Mouse (Mus musculus): ENCODE measurements around the gene Capn11. TPM values are rescaled to one million over a fixed set of nuclear protein-coding genes. Genes with fewer than 3 reads are reported as not detected.

Gene Capn11
- polyA plus RNA-seq, 1 experiment from 2014 or later: 0.26 TPM

DNA sequence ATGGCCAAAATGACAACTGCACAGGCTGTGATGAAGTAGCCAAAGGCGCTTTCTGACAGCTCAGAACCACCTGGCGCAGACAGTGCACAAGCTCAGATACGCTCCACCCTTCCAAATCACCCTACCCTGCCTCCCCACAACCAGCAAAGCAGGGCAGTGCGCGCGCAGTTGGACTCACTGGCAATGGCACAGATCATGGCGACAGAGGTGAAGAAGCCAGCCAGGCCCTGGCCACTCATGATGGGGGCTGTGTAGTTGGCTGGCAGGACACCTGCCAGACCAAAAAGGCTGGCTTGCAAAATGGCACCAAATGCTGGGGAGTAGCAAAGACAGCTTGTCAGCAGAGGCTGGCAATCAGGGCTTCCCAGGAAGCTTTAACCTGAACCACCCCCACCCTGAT is 69.9 kb downstream of the Capn11 start:
- peaks cover 33% of the 10 kb centered on the region for H3K36me3 ChIP-seq
- no peak overlapping the region for H3K4me2 ChIP-seq
- peaks cover 56% of the 10 kb centered on the region for H3K4me1 ChIP-seq (replicated peaks)
- WGBS: 97% methylated on average over 7 of the region's 7 CpGs
- ATAC-seq (replicated peaks; ENCODE audit: insufficient number of reproducible peaks, insufficient read depth, low FRiP score, low read depth): no peak
- H3K9ac ChIP-seq: no peak overlapping the region
- no peaks in the 10 kb centered on the region; the same call in 1 of the 2 replicates for H3K27me3 ChIP-seq
- H3K27ac ChIP-seq: no peak overlapping the region
- H3K9me3 ChIP-seq (replicated peaks): 0 out of 2 replicates have a peak, but pooled peaks cover 6% of the 10 kb centered on the region
- no peak overlapping the region for H3K4me3 ChIP-seq

DNA sequence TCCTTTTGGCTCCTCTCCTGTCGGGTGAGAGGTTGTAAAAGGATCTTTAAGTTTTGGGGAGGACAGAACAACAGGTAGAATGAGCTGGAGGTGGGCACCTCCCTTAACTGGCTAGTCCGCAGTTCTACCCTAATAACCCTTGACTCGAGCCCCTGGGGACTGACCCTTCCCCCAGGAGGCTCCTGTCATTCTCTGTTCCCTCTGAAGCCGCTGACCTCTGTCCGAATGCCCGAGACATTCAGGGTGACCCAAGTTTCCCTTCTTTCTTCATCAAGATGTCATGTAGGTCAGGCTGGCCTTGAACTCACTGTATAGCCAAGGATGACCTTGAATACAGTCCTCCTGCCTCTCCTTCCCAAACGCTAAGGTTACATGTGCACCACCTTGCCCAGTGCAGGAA is 70.8 kb downstream of the Capn11 start:
- H3K4me1 ChIP-seq (replicated peaks): peaks cover 54% of the 10 kb centered on the region

DNA sequence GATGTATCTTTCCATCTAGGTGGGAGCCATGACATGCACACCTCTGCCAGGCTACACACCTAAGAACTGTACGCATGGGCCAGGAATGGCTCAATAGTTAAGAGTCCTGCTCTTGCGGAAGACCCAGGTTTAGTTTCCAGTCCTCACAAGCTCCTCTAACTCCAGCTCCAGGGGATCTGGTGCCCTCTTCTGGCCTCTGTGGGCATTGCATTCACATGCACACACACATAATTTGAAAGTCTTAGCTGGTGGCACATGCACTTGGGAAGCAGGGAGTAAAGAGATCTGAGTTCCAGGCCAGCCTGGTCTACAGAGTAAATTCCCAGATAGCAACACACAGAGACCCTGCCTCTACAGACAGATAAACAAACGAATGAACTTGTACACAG is 72.7 kb downstream of the Capn11 start:
- 98% methylated on average over 3 of the region's 3 CpGs for WGBS
- Histone ChIP-seq H3K36me3 (peaks cover 33% of the 10 kb centered on the region), H3K4me2 (no peak overlapping the region), H3K27ac (no peak overlapping the region), H3K9ac (no peak overlapping the region), H3K9me3 (replicated peaks) (0 out of 2 replicates have a peak, but pooled peaks cover 6% of the 10 kb centered on the region), H3K4me3 (no peak overlapping the region), H3K27me3 (no peaks in the 10 kb centered on the region), H3K4me1 (replicated peaks) (peaks cover 44% of the 10 kb centered on the region)
- ATAC-seq (replicated peaks; ENCODE audit: insufficient number of reproducible peaks, insufficient read depth, low FRiP score, low read depth): no peak

More for the DNA sequence above, 70.8 kb downstream of the Capn11 start:
- no peak overlapping the region for H3K9ac ChIP-seq
- no peak for ATAC-seq (replicated peaks; ENCODE audit: insufficient number of reproducible peaks, insufficient read depth, low FRiP score, low read depth)
- no peaks in the 10 kb centered on the region for H3K27me3 ChIP-seq
- H3K36me3 ChIP-seq: peaks cover 33% of the 10 kb centered on the region
- WGBS: 84% methylated on average over 7 of the region's 7 CpGs
- no peak overlapping the region for H3K4me2 ChIP-seq
- no peak overlapping the region for H3K27ac ChIP-seq
- 0 out of 2 replicates have a peak, but pooled peaks cover 6% of the 10 kb centered on the region for H3K9me3 ChIP-seq (replicated peaks)
- no peak overlapping the region for H3K4me3 ChIP-seq

DNA sequence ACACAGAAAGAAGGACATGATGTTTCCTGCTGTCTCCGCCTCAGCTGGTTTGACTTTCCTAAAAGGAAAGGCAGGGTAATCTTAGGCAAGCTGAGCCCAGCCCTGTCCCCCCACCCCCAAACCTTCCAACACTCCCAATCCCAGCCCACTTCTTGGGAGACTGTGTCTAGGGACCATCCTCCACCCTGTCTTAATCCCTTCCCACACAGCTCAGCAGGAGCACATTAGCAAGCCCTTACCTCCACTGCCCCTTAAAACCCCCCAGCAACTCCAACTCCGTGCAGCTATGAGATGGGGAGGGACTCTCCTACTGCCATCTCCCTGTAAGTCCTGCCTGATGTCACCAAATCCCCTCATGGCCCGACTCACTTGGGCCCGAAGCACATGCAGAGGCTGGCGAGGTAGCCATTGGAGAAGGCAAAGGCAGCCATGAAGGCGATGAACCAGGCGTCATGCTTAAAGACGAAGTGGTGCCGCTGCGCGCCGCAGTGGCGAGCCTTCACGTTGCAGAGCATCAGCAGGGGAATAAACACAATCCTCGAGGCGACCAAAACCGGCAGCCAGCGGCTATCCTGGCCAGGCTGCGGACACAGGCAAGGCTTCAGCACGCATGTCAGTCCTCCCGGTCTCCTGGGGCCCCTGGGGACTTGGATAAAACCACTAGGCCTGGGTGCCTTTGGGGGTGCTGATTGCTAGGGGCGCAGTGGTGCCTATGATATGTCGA is 73.2 kb downstream of the Capn11 start:
- H3K9me3 ChIP-seq (replicated peaks): 0 out of 2 replicates have a peak, but pooled peaks cover 6% of the 10 kb centered on the region
- H3K36me3 ChIP-seq: peaks cover 33% of the 10 kb centered on the region
- H3K4me3 ChIP-seq: no peak overlapping the region
- no peak overlapping the region; the same call in 1 of the 2 replicates for H3K4me2 ChIP-seq
- ATAC-seq (replicated peaks; ENCODE audit: insufficient number of reproducible peaks, insufficient read depth, low FRiP score, low read depth): no peak
- H3K27ac ChIP-seq: peak overlapping the region; percentile 91
- 65% methylated on average over 23 of the region's 23 CpGs for WGBS
- H3K4me1 ChIP-seq (replicated peaks): peaks cover 42% of the 10 kb centered on the region
- H3K27me3 ChIP-seq: no peaks in the 10 kb centered on the region
- H3K9ac ChIP-seq: 0 out of 2 replicates have a peak overlapping the region, but pooled peaks have one; percentile 3

DNA sequence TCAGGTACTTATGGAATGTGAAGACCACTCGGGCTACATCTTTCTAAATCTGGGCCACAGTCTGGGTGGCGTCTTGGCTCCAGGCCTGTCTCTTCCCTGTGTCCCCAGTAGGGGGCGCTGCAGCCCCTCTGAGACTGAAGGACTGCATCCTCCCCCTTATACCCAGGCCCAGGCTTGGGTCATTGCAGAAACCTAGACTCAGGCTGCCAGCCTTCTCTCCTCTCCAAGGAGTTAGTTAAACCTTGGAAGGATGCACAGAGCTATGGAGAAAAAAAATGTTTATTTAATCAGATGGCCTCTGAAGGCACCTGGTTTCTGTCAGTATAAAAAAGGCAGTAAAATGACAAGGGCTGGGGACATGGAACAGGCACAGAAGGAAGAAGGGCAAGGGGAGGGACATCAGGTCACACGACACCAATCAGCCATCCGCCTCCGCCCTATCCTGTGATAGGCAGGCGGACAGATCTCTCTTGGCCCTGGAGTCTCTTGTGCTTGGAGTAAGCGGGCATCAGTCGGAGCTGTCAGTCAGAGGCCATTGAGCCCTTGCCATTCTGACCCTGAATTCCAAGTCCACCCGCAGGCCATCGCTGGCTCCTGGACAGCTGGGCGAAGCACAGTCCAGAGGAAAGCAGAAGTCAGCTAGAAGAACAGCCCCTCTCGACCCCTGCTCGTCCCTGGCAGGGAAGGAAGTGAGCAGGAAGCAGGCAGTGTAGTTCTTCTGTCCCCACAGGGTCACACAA is 74.0 kb downstream of the Capn11 start:
- peak; percentile 85 for ATAC-seq (replicated peaks; ENCODE audit: insufficient number of reproducible peaks, insufficient read depth, low FRiP score, low read depth)
- H3K9ac ChIP-seq: 0 out of 2 replicates have a peak overlapping the region, but pooled peaks have one; percentile 3
- peak overlapping the region; percentile 91 for H3K27ac ChIP-seq
- H3K4me2 ChIP-seq: peak overlapping the region; percentile 37
- H3K9me3 ChIP-seq (replicated peaks): 0 out of 2 replicates have a peak, but pooled peaks cover 6% of the 10 kb centered on the region
- no peaks in the 10 kb centered on the region for H3K27me3 ChIP-seq
- H3K36me3 ChIP-seq: peaks cover 33% of the 10 kb centered on the region
- H3K4me3 ChIP-seq: no peak overlapping the region
- 18% methylated on average over 14 of the region's 14 CpGs for WGBS
- peaks cover 46% of the 10 kb centered on the region for H3K4me1 ChIP-seq (replicated peaks)

DNA sequence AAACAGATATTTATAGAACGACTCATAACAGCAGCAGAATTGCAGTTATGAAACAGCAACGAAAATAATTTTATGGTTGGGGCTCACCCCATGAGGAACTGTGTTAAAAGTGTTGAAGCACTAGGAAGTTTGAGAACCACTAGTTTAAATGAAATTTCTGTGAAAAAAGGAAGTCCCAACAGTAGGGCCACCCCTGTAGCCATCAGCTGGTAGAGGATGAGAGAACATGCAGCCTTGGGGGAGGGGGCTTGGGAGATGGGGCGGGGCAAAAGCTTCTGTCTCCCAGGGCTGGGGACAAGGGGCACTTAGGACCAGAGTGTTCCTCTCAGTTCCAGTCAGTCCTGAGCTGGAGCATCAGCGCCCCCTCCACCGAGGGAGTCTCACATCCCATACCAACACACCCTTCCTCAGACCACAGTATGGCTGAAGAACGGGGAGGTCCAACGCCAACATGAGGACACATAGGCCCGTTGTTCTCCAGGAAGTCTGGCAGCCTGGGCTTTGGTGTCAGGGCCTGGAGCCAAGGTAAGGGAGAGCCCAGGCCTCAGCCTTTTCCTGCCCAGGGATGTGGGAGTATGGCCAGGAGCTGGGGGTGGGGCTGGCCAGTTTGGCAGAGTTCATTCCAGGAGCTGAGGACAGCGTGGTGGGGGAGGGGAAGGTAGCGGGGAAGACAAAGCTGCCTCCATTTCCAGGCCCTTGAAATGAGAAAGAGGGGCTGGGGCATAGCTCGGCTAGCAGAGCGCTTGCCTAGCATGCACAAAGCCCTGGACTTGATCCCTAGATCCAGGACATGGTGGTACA is 74.8 kb downstream of the Capn11 start:
- H3K36me3 ChIP-seq: peaks cover 25% of the 10 kb centered on the region
- H3K27ac ChIP-seq: peak overlapping the region; percentile 91
- ATAC-seq (replicated peaks; ENCODE audit: insufficient number of reproducible peaks, insufficient read depth, low FRiP score, low read depth): peak; percentile 65
- H3K4me3 ChIP-seq: no peak overlapping the region
- WGBS: 29% methylated on average over 12 of the region's 12 CpGs
- peaks cover 46% of the 10 kb centered on the region for H3K4me1 ChIP-seq (replicated peaks)
- peak overlapping the region; percentile 37 for H3K4me2 ChIP-seq
- H3K27me3 ChIP-seq: no peaks in the 10 kb centered on the region
- H3K9me3 ChIP-seq (replicated peaks): 0 out of 2 replicates have a peak, but pooled peaks cover 6% of the 10 kb centered on the region
- no peak overlapping the region for H3K9ac ChIP-seq

DNA sequence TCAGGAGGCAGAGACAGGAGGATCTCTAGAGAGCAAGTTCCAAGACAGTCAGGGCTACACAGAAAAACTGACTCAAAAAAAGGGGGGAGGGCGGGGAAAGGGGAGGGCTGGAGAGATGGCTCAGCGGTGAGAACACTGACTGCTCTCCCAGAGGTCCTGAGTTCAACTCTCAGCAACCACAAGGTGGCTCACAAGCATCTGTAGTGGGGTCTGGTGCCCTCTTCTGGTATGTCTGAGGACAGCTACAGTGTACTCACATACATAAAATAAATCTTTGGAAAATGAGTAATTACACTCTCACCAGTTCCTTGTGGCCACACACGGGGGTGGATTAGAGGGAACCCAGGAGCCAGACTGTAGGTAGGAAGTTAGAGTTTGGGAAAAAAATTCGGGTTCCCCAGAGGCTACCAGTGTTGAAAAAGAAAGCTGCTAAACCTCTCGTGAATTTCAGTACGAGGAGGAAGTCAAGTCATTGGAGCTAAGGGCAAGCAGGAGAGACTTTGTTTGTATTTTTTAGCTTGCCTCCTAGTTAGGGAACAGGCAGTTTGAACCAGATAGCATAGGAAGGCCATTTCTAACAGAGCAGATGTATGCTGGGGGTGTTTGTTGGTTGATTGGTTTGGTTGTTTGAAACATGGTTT is 76.3 kb downstream of the Capn11 start:
- H3K27me3 ChIP-seq: no peaks in the 10 kb centered on the region
- peaks cover 14% of the 10 kb centered on the region for H3K36me3 ChIP-seq
- H3K9ac ChIP-seq: no peak overlapping the region
- H3K27ac ChIP-seq: no peak overlapping the region
- H3K4me1 ChIP-seq (replicated peaks): peaks cover 57% of the 10 kb centered on the region
- 64% methylated on average over 6 of the region's 6 CpGs for WGBS
- no peak for ATAC-seq (replicated peaks; ENCODE audit: insufficient number of reproducible peaks, insufficient read depth, low FRiP score, low read depth)
- no peak overlapping the region for H3K4me3 ChIP-seq
- H3K9me3 ChIP-seq (replicated peaks): 0 out of 2 replicates have a peak, but pooled peaks cover 6% of the 10 kb centered on the region
- H3K4me2 ChIP-seq: no peak overlapping the region

DNA sequence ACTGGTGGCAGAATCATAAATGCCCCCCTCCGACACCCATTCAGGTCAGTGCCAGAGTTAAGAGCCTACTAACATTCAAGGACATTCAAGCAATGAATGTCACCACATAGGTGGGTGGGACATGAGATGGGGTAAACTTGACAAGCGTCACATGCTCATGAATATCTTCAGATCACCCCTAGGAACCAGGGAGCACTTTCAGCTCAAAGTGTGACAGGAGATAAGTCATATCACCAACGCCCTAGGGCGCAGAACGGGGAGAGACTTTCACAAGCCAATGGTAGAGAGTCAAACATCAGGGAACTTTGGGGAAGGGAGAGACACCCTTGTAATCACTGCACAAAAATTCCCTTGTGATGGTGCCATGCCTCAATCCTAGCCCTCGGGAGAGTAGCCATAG is 76.9 kb downstream of the Capn11 start:
- Histone ChIP-seq H3K9ac (no peak overlapping the region), H3K4me2 (no peak overlapping the region), H3K27ac (no peak overlapping the region), H3K4me3 (no peak overlapping the region), H3K36me3 (peaks cover 8% of the 10 kb centered on the region), H3K4me1 (replicated peaks) (peaks cover 57% of the 10 kb centered on the region), H3K27me3 (no peaks in the 10 kb centered on the region), H3K9me3 (replicated peaks) (0 out of 2 replicates have a peak, but pooled peaks cover 6% of the 10 kb centered on the region)
- no peak for ATAC-seq (replicated peaks; ENCODE audit: insufficient number of reproducible peaks, insufficient read depth, low FRiP score, low read depth)
- 73% methylated on average over 6 of the region's 6 CpGs for WGBS

DNA sequence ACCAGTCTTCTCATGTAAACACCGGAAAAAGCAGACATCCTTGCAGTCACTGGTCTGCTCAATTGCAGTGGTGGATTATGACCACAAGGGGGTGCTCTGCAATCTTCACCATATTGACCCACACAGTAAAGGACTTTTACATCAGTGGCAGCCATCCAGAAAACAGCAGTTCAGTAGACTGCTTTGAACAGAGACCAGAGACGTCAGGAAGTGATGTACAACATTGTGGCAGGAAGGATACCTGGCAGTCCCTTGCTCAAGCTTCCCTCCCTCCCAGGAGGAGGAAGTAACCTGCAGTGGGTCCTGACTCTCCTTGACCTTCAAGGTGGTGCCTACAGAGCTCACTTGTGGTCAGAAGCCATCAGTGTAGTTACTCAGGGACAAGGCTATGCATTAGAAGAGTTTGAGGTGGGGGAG is 77.5 kb downstream of the Capn11 start:
- Histone ChIP-seq H3K9ac (no peak overlapping the region), H3K4me3 (no peak overlapping the region), H3K4me2 (no peak overlapping the region), H3K36me3 (peaks cover 2% of the 10 kb centered on the region), H3K27ac (peak overlapping the region; percentile 59), H3K27me3 (no peaks in the 10 kb centered on the region), H3K9me3 (replicated peaks) (0 out of 2 replicates have a peak, but pooled peaks cover 2% of the 10 kb centered on the region), H3K4me1 (replicated peaks) (peaks cover 57% of the 10 kb centered on the region)
- 9% methylated on average over 2 of the region's 2 CpGs for WGBS
- ATAC-seq (replicated peaks; ENCODE audit: insufficient number of reproducible peaks, insufficient read depth, low FRiP score, low read depth): no peak

DNA sequence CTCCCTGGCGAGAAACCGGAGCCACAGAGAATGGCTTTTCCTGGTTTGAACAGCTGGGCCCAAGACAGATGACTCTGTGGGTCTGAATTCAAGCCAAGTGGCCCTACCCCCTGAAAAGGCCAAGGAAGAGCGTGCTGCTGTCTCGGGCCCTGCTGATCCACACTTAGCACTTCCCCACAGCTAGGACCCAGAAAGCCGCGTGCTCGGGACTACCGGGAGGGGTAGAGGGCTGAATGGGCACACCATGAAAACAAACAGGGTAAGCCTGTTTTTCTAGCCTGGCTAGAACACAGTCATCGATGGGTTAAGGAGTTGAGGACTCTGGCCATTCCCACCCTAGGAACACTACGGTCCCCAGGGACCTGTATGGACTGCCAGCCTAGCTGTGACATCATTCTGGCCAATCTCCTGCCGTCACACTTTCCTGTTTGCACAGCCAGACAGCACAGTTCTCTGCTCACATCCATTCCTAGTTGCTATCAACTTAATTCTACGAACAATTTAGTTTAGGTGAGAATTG is 78.1 kb downstream of the Capn11 start:
- H3K36me3 ChIP-seq: no peaks in the 10 kb centered on the region
- H3K27ac ChIP-seq: peak overlapping the region; percentile 59
- no peak overlapping the region for H3K4me3 ChIP-seq
- 42% methylated on average over 12 of the region's 12 CpGs for WGBS
- no peak for ATAC-seq (replicated peaks; ENCODE audit: insufficient number of reproducible peaks, insufficient read depth, low FRiP score, low read depth)
- no peak overlapping the region for H3K9ac ChIP-seq
- no peak overlapping the region for H3K4me2 ChIP-seq
- H3K27me3 ChIP-seq: no peaks in the 10 kb centered on the region
- H3K4me1 ChIP-seq (replicated peaks): peaks cover 53% of the 10 kb centered on the region
- no peaks in the 10 kb centered on the region for H3K9me3 ChIP-seq (replicated peaks)

Measured in heart, embryonic 15.5 days (tissue).